Mouse (Mus musculus): ENCODE measurements around the gene Gja10.

Gene Gja10

DNA sequence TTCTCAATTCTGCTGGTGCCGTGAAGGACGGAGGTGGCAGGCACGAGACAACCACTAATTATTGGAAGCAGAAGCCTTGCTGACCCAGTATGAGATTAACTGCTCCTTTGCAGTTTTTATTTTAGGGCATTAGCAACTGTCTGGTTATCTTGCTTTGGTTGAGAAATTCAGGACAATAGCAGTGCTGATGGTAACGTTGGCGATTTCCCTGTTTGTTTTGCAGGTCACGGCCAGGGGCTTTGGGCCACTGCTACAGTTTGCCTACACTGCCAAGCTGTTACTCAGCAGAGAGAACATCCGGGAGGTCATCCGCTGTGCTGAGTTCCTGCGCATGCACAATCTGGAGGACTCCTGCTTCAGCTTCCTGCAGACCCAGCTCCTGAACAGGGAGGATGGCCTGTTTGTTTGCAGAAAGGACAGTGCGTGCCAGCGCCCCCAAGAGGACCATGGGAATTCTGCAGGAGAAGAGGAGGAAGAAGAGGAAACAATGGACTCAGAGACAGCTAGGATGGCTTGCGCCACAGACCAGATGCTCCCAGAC lies 40.9 kb downstream of the Gja10 start:
- peak; percentile 16 for DNase-seq (ENCODE audit: low spot score)

DNA sequence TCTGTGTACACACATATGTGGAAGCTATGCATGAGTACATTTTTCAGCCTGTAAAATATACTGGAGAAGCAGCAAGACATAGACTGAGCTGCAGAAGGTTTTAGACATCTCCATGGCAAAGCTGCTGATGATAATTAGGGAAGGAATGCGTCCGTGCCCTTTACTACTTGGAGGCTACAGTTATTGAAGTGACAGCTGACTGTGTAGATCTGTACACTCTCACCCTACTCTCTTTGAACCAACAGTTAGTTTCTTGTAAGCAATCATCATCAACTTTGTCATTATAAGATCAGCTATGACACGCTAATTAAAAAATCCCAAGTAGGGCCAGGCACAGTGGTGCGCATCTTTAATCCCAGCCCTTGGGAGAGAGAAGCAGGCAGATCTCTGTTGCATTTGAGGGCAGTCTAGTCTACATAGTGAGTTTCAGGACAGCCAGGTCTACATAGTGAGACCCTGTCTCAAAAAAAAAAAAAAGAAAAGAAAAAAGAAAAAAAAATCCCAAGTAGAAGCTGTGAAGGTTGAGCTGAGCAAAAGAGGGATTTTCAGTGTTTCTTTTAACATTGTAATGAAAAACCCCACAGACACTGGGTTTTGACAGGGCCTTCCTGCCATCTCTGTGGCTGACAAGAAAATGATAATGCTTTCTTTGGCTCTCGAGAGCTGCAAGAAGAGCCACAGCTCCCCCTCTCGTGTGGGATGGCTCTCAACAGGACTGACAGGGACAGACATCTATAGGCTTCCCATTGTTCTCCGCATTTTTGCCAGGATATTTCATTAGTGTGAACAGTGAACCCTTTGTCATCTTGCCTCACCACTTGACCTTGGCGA lies 41.6 kb downstream of the Gja10 start:
- no peak for DNase-seq (ENCODE audit: low spot score)

DNA sequence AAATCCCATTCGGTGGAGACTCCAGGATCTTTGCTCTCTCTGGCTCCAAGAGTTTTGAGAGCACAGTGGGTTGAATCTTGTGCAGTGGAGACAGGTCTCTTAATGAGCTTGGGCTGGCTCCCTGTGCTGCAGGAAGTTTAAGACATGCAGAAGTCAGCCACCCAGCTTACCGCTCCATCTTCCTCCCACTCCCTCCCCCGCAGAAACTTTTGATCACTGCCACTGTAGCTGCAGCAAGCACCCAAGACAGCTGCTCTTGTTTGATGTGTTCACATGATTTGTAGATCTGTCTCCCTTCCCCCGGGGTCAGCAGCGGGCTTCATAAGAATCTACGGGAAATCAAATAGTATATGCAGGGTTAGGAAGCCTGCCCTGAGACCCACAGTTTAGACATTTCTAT lies 42.3 kb downstream of the Gja10 start:
- DNase-seq (ENCODE audit: low spot score), result no peak

DNA sequence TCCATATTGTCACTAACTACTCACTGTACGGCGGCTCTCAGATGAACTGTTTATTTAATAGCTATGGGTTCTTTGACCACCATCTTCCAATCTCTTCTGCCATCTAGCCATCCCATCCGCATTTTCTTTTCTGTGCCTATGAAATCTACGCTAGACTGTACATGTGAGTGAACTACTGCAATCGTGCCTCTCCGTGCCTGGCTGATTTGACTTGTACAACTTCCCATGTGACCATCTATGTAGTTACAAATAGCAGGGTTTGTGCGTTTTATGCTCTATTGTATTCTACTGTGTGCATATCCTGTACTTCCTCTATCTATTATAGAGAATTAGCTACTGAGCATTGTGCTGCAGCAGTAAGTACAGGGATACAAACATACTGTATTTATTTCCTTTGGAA lies 47.1 kb downstream of the Gja10 start:
- no peak for DNase-seq (ENCODE audit: low spot score)

DNA sequence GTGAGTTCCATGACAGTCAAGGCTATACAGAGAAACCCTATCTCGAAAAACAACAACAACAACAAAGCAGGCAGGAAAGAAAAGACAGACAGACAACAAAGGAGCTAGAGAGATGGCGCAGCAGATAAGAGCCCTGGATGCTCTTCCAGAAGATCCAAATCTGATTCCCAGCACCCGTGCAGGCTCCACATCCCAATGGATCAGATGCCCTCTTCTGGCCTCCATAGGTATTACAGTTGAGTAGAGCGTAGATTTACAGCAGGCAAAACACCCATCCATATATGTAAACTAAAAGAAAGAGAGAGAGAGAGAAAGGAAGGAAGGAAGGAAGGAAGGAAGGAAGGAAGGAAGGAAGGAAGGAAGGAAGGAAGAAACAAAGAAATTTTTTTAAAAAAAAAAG lies 51.2 kb downstream of the Gja10 start:
- DNase-seq (ENCODE audit: low spot score), result no peak

DNA sequence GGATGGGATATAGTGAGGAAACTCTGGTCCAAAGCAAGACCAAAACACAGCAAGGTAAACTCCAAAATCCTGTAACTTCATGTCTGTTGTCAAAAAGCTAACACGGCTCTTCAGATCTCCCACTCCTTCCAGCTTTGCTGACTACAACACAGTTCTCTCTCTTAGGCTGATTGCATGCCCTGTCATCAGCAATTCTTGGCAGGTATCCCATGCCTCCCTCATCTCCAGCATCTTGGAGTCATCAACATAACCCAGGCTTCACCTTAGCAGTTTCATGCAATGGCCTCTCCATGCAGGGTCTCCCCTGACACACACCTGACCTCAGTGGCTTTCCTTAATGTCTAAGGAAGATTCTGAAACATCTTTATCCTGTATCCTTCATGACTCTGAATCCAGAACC lies 53.4 kb downstream of the Gja10 start:
- no peak for DNase-seq (ENCODE audit: low spot score)
